Mouse (Mus musculus): ENCODE results near the gene Gnpda2. TPM values are rescaled to one million over a fixed set of nuclear protein-coding genes. Genes with fewer than 3 reads are reported as not detected.

Gnpda2 gene
- 10 to 100 TPM; 17.4 to 17.8 TPM for total RNA-seq (2021)
- long read RNA-seq, experiment 1, transcript Gnpda2-201 (7 exons, 1,894 nt) = major isoform, 20 of 21 reads
- long read RNA-seq, experiment 1, partial matches to known transcripts = 1 of 21 reads
- long read RNA-seq, experiment 1, other reads (novel, unspliced or antisense) = 0 of 21 reads
- long read RNA-seq, experiment 2, transcript Gnpda2-201 (7 exons, 1,894 nt) = major isoform, 24 of 27 reads
- long read RNA-seq, experiment 2, partial matches to known transcripts = 1 of 27 reads
- long read RNA-seq, experiment 2, other reads (novel, unspliced or antisense) = 1 of 27 reads

DNA sequence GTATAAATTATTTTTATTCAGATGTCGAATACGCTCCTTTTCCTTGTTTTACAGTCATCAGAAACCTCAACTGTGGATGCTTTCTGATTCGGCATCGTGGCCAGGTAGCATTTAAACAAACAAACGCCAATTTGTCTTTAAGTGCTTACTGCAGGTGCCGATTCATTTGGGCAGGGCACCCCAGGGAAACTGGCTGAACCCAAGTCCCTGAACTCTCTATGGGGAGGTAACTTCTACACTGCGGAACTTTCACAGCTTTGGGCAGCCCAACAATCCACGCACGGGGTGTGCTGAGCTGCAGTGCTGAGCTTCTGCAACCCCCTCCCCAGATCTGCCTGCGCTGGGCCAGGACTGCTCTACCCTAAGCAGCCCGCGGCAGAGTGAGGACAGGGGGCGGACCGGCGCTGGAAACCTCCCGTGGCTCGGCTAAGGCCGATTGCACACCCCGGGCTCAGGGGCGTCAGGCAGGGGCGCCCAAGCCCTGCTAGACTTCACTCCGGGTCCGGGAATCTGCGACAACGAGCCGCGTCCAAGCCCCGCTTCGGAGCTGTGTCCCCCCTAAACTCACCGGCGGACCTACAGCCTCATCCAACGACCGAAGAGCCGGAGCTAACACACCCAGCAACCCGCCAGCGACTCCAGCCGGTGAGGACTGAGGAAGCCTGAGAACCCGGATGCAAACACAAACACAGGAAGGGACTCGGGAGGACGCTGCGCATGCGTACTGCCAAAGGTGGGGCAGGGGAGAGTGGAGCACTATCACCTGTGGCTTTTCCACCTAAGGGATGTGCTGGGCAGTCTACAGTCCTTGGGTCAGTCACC lies at the start of gene Gnpda2:
Gnpda2 (minus strand) TSS at position 701 of the 822 bp plus-strand sequence.
- peak; percentile 89 to 90 for DNase-seq (ENCODE audit: low spot score in 2 of 2)
- peak within 1 kb of the TSS; percentile 87 for H3K27ac ChIP-seq
- peak within 1 kb of the TSS; percentile 84 for H3K4me3 ChIP-seq
- peak; percentile 55 for TF ChIP-seq CTCF (conservative IDR thresholded peaks at IDR 0.05)

DNA sequence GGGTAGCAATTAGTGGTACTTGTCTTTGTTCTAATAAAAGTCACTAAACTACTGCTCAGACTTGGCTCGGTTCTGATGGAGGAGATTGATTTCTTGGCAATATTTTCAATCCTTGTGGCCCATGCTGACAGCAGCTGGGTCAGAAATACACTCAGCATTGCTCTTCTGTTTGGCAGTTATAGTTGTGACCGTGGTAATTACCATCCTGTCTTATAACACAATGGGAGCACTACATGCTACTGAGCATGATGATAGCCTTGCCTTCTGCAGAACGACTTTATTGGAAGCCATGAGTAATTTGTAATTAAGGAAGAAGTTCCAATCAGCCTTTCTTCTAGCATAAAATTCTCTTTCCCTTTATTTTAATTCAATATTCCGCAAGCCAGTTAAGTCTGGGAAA lies 42.6 kb upstream of the Gnpda2 start:
- no peak for DNase-seq (ENCODE audit: low spot score in 2 of 2)
- Histone ChIP-seq H3K4me3 (no peak overlapping the region), H3K27ac (no peak overlapping the region)
- TF ChIP-seq CTCF (conservative IDR thresholded peaks at IDR 0.05) = no peak

GRCm38 (mm10) chr5:69620899-69621298 lies 28.8 kb upstream of the Gnpda2 start:
- Histone ChIP-seq H3K27ac (no peak overlapping the region), H3K4me3 (no peak overlapping the region)
- DNase-seq (ENCODE audit: low spot score in 2 of 2) = no peak
- no peak for TF ChIP-seq CTCF (conservative IDR thresholded peaks at IDR 0.05)

GRCm38 (mm10) chr5:69613209-69613796 lies 21.2 kb upstream of the Gnpda2 start:
- Histone ChIP-seq H3K4me3 (no peak overlapping the region), H3K27ac (no peak overlapping the region)
- DNase-seq (ENCODE audit: low spot score in 2 of 2) = peak in 1 of 2 experiments; percentile 25
- TF ChIP-seq CTCF (conservative IDR thresholded peaks at IDR 0.05) = peak; percentile 87

DNA sequence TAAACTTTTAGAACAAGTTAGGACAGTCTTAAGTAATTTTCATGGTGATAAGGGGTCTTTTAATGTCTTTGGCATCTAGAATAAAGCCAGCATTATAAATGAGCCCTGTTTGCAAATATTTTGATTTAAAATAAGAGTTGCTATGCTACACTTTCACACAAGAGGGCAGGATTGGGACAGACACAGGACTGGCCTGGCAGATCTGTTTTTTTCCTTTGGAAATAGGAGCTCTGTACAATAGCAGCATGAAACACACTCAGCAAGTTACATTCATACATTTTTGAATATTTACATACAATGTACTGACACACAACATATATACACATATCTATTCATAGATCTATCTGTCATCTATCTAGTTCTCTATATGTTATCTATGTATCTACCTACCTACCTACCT lies 8.9 kb upstream of the Gnpda2 start:
- TF ChIP-seq CTCF (conservative IDR thresholded peaks at IDR 0.05) = peak; percentile 79
- peak in 1 of 2 experiments; percentile 27 for DNase-seq (ENCODE audit: low spot score in 2 of 2)
- Histone ChIP-seq H3K4me3 (no peak overlapping the region), H3K27ac (no peak overlapping the region)

- H3K27ac ChIP-seq = peak overlapping the region; percentile 92
- no peak for DNase-seq (ENCODE audit: low spot score in 2 of 2)
- TF ChIP-seq CTCF (conservative IDR thresholded peaks at IDR 0.05) = no peak
Measured at GRCm38 (mm10) chr5:69557404-69557935, 34.7 kb downstream of the Gnpda2 start.

GRCm38 (mm10) chr5:69556628-69557403 lies 35.3 kb downstream of the Gnpda2 start, which contains the start of gene Guf1:
Gene Guf1 (plus strand): TSS chr5:69556923.
- DNase-seq (ENCODE audit: low spot score in 2 of 2) = peak; percentile 92 to 98
- Histone ChIP-seq H3K27ac (peak within 1 kb of the TSS; percentile 92), H3K4me3 (peak within 1 kb of the TSS; percentile 97)
- peak; percentile 24; the same call in 1 of the 2 replicates for TF ChIP-seq CTCF (conservative IDR thresholded peaks at IDR 0.05)

More at GRCm38 (mm10) chr5:69557404-69557935, 34.7 kb downstream of the Gnpda2 start:
- peak overlapping the region; percentile 97 for H3K4me3 ChIP-seq

GRCm38 (mm10) chr5:69542489-69542888 lies 49.7 kb downstream of the Gnpda2 start, which contains the start of gene Yipf7:
Gene Yipf7 (minus strand): TSS chr5:69542648.
- DNase-seq (ENCODE audit: low spot score in 2 of 2) = no peak
- Histone ChIP-seq H3K27ac (no peak within 1 kb of the TSS), H3K4me3 (no peak within 1 kb of the TSS)
- TF ChIP-seq CTCF (conservative IDR thresholded peaks at IDR 0.05) = no peak

DNA sequence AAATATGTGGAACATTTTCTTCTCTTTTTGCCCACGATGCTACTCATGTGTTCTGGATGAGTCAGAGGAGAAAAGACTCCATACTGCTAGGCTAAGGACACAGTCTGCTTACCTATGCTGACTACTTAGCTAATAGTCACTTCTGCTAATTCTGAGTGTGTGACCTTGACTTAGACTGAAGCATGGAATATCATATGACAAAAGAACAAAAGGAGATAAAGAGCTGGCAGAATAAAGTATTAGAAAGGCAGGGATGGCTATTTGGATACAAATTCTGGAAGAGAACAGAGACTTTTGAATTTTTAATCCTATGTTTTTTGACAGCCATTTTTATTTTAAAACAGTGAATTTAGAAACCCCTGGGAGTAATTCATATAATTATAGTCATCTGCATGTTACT lies 50.5 kb downstream of the Gnpda2 start:
- no peak for TF ChIP-seq CTCF (conservative IDR thresholded peaks at IDR 0.05)
- Histone ChIP-seq H3K27ac (no peak overlapping the region), H3K4me3 (no peak overlapping the region)
- no peak for DNase-seq (ENCODE audit: low spot score in 2 of 2)

- no peak for DNase-seq (ENCODE audit: low spot score in 2 of 2)
Measured at GRCm38 (mm10) chr5:69523944-69524343, 68.2 kb downstream of the Gnpda2 start.

More at GRCm38 (mm10) chr5:69523944-69524343, 68.2 kb downstream of the Gnpda2 start:
- TF ChIP-seq CTCF (conservative IDR thresholded peaks at IDR 0.05) = peak; percentile 76
- Histone ChIP-seq H3K27ac (no peak overlapping the region), H3K4me3 (no peak overlapping the region)

Other genes starting within 250 kb of the Gnpda2 start
- gene Yipf7, start 49.7 kb downstream of the Gnpda2 start, total RNA-seq (2021) = not detected
- 10 to 100 TPM; 24.3 to 24.4 TPM for gene Guf1, start 35.4 kb downstream of the Gnpda2 start, total RNA-seq (2021)

All from layer of hippocampus, adult 2 months (tissue).